Mouse (Mus musculus): ENCODE data around the gene Nr2f1.
"Not testable (repeated sequence)": the region's sequence is repeated elsewhere in the genome, so short reads cannot be mapped to it uniquely, and the experiment has no call there.

Gene Nr2f1
- long read RNA-seq, experiment 1, partial matches to known transcripts = 2 of 4 reads
- long read RNA-seq, experiment 1, other reads (novel, unspliced or antisense) = 1 of 4 reads
- long read RNA-seq, experiment 2, partial matches to known transcripts = 1 of 4 reads
- long read RNA-seq, experiment 2, other reads (novel, unspliced or antisense) = 2 of 4 reads

GRCm38 (mm10) chr13:78199642-78200160, at the start of gene Nr2f1:
Gene Nr2f1, minus strand, starts transcription at chr13:78199757.
- intact Hi-C loops (cut with DNase I) = loop anchor here (5.0 to 10.0 kb wide), 3 partner anchors 37 to 1155 kb away; no protein-coding TSS in a partner anchor

- intact Hi-C loops (cut with DNase I) = no loop called here
Measured at GRCm38 (mm10) chr13:78221680-78222079, 22.1 kb upstream of the Nr2f1 start.

DNA sequence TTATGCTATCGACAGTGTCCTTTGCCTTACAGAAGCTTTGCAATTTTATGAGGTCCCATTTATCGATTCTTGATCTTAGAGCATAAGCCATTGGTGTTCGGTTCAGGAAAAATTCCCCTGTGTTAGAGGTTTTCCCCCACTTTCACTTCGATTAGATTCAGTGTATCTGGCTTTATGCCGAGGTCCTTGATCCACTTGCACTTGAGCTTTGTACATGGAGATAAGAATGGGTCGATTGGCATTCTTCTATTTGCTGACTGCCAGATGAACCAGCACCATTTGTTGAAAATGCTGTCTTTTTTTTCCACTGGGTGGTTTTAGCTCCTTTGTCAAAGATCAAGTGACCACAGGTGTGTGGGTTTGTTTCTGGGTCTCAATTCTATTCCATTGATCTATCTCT, 20.7 kb upstream of the Nr2f1 start:
- intact Hi-C loops (cut with DNase I) = not testable (repeated sequence)

DNA sequence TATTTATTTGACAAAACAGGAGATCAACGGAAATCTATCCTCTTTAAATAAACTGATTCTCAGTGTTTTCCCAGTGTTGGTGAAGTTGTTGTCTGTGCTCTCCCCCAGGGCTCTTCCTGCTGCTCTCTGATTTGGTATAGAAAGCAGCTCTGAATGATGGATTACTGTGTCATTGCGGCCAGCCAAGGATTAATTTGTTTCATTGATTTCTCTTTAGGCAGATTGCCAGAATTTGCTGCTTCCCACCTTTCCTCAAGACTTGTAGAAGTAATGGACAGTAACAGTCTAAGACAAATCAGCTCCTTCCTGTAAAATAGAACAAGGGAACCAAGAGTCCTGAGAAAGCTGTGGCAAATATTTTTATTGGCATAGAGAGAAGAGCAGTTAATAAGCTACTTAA, 15.7 kb upstream of the Nr2f1 start:
- intact Hi-C loops (cut with DNase I) = no loop called here

GRCm38 (mm10) chr13:78213155-78213554, 13.6 kb upstream of the Nr2f1 start:
- intact Hi-C loops (cut with DNase I) = no loop called here

DNA sequence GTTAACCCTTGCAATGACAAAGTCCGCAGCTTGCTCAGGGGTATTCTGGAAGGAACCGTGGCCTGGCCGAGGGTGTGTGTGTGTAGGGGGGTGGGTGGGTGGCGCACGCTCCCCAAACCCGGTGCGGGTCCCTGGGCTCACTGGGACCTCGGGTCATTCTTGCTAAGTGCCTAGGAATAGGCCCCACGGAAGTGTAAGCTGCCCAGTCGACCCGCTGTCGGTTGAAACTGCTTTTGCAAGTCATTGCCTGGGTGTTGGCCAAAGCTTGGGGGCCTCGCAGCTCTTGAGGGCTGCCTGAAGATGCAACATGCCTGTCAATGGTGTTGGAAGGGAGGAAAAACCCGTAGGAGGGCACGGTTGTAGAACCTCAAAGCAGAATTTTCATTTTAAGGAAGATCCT, 12.6 kb upstream of the Nr2f1 start:
- intact Hi-C loops (cut with DNase I) = no loop called here

DNA sequence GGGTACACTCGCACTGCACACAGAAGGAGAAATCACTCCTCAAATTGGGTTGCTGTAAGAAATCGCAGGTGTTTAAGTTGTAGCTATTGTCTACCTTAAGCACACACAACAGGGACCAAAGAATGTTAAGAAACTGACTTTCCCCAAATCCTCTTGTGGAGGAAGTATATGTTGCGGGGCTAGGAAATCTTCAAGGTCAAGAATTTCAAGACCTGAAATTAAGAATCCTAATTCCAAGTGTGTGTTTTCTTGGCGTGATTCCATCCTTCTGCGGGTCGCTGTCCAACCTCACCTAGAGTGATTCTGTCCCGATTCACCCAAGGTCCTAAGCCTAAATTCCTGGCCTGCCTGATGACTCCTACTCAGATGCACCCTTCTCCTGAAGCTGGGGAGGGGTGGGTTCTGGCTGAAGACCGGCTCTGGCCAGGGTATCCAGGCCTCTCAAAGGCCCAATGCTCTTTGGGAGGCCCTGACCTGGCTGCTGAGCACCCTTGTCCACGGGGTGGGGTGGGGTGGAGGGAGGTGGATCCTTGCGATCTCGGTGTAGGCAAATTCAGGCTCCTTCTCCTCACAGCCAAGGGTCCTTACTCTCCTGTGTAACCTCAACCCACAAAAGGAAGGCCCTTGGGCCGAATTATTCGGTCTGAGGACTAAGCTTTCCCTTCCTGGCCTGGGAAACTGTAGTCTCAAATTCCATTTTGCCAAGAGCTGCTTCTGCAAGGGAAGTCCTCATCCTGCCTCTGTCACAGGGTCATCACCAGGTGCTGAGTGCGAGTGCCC, 11.9 kb upstream of the Nr2f1 start:
- intact Hi-C loops (cut with DNase I) = no loop called here

DNA sequence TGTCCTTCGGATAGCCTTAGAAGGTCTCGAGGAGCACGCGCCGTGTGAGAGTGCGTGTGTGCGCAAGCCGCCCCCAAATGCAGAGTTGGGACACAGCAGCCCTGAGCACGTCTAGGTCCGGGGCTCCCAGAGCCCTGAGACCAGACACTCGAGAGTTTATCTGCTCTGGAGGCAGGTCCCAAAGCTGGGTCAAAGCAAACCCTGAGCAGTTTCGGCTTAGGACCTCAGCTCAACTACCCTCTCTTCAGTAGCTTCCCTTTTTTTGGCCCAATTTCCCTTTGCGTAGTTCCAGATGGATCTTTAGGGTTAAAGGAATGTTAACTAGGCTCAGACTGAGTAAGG, 11.2 kb upstream of the Nr2f1 start:
- intact Hi-C loops (cut with DNase I) = no loop called here

GRCm38 (mm10) chr13:78210029-78210747, 10.6 kb upstream of the Nr2f1 start:
- intact Hi-C loops (cut with DNase I) = no loop called here

- intact Hi-C loops (cut with DNase I) = loop anchor here (5.0 to 10.0 kb wide), 3 partner anchors 585 to 1165 kb away; no protein-coding TSS in a partner anchor
Measured at GRCm38 (mm10) chr13:78209611-78210028, 10.1 kb upstream of the Nr2f1 start.

DNA sequence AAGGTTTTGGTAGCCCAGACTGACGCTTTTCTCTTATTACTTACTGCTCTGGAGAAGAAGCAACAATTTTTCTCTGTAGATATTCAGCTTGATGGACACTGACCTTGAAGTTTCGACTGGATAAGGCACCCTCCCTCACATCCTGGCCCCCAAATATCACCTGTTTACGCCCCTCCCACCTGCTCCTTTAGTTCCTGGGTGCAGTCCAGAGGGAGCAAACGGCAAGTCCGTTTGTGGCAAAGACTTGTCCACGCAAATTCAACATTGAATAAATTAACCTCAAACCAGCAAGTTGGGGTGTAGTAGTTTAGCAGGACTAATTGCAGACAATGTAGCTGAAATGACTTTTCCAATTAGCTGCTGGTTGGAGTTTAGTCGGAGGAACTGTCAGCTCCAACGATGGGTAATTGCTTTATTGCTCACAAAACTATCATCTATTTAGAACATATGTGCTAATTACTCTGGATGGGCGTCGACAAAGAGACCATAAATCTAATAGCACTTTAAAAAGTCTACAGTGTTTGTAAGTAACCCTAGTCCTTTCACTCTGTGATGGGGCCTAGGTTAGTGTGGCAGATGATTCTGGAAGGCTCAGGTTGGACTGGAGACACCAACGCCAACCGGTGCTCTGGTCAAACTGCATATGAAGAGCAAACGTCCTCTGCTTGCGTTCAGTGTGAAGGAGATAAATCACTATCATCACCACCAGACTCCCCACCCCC, 9.3 kb upstream of the Nr2f1 start:
- intact Hi-C loops (cut with DNase I) = loop anchor here (5.0 to 10.0 kb wide), 3 partner anchors 586 to 1164 kb away; no protein-coding TSS in a partner anchor

- intact Hi-C loops (cut with DNase I) = loop anchor here (5.0 to 10.0 kb wide), 3 partner anchors 587 to 1163 kb away; no protein-coding TSS in a partner anchor
Measured at GRCm38 (mm10) chr13:78207796-78208645, 8.5 kb upstream of the Nr2f1 start.

GRCm38 (mm10) chr13:78206891-78207430, 7.4 kb upstream of the Nr2f1 start:
- intact Hi-C loops (cut with DNase I) = loop anchor here (5.0 to 10.0 kb wide), 3 partner anchors 588 to 1162 kb away; no protein-coding TSS in a partner anchor

DNA sequence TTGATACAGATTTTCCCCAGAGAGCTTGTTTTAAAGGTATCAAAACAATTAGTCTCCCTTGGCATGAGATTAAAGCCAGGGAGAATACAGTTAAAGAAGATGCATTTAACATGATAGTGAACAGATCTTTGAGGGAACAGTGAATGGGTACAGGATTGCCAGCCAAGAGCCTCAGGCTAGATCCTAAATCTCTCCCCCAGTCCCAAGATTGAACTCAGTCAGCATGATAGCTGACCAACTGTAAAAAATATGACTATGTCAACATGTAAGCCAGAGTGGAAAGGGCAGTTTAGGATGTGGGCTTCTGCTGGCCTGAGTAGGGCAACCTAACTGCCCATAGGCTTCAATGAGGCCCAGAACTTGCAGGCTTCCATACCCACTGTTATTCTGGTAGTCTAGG, 5.9 kb upstream of the Nr2f1 start:
- intact Hi-C loops (cut with DNase I) = loop anchor here (5.0 to 10.0 kb wide), 3 partner anchors 589 to 1161 kb away; no protein-coding TSS in a partner anchor

GRCm38 (mm10) chr13:78203348-78204061, 3.9 kb upstream of the Nr2f1 start:
- intact Hi-C loops (cut with DNase I) = loop anchor here (10.0 kb wide), 2 partner anchors 591 to 1159 kb away; no protein-coding TSS in a partner anchor

DNA sequence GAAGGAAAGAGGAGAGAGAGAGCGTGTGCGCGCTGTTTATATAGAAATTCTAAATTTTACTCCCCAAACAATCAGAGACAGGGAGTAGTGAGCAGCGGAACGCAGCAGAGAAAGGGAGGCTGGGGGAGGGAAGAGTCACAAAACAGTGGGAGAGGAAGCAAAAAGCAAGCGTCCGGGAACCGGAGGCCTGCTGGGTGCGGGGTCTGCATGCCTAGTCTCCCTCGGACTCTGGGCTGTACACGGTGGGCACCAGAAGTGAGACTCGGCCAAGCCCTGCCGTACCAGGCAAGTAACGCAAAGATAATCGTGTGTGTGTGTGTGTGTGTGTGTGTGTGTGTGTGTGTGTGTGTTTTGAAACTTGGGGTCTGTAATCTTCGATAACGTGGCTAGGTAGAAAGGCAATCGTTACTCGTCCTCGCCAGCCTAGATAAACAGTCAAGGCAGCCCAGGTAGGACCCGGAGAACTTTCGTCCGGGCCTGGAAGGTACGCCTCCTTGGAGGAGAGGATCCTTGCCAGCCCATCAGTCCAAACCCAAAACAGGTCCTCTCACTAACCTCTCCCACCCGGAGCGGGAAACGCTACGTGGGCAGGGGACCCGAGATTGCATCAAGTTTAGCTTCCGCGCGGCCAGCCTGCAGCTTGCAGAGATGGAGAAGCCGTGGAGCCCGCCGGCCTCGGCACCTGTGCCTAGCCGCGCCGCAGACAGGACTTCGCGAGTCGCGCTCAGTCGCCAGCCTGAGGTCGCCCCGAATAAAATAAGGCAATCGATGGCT, 3.2 kb upstream of the Nr2f1 start:
- intact Hi-C loops (cut with DNase I) = loop anchor here (10.0 kb wide), 2 partner anchors 592 to 1158 kb away; no protein-coding TSS in a partner anchor

DNA sequence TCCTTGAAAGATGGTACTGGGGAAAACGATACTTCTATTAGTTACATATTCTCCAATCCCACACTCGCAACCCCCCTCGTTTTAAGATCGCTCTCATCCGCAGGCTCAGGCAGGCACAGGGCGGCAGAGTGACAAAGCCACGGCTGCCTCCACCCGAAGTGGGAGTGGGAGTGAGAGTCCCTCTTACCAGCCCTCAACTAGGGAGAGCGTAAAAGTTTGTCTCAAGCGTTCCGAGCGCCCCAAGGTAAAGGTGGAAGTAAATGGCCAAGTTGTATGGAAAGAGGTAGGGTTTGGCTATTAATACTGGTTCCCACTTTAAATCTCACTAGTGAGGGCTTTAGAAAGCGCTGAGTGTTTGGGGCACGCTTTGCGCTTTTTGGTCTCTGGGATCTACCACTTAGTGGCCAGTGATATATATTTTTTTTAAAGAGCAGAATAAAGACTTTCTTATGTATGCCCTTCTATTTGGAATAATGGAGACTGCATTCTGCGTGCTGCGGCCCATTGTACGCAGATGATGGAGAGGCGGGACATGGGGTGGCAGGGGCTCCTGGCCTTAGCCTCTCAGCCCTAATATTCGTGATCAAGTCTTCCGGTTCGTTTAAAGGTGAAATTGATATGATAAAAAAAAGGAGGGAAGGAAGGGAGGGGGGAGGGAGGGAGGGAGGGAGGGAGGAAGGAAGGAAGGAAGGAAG, 2.5 kb upstream of the Nr2f1 start:
- intact Hi-C loops (cut with DNase I) = loop anchor here (10.0 kb wide), 2 partner anchors 593 to 1157 kb away; no protein-coding TSS in a partner anchor
